Mouse (Mus musculus) neutrophil, adult 5-6 weeks (primary cell): ENCODE data around the gene Olfr746. TPM values are rescaled to one million over a fixed set of nuclear protein-coding genes. Genes with fewer than 3 reads are reported as not detected.

Experiments
- ATAC-seq: fragments of 151-379, 151-347 bp; 2 replicates; pipeline ENCODE4 v1.8.0; 2017; ENCODE audit warnings: mild to moderate bottlenecking, moderate TSS enrichment; ENCODE audit not compliant: insufficient number of reproducible peaks, poor library complexity, low FRiP score, severe bottlenecking; ENCODE audit errors: extremely low read depth
- total RNA-seq: library from RNA; stranded (forward); fragments of 200-1000 nt; gene quantifications from 2 replicates; pipeline ENCODE4 v1.2.3, GENCODE M21; 2017

Gene Olfr746
- total RNA-seq = not detected in 2 replicates

GRCm38 (mm10) chr14:50646783-50647182 lies at the start of gene Olfr746:
Olfr746 (plus strand) TSS chr14:50647083.
- ATAC-seq = no peak

GRCm38 (mm10) chr14:50614579-50614978 lies 32.3 kb upstream of the Olfr746 start, which contains the start of gene Olfr744:
Olfr744 (plus strand) TSS chr14:50614879.
- no peak for ATAC-seq

GRCm38 (mm10) chr14:50639088-50639487 lies 7.8 kb upstream of the Olfr746 start, which contains the start of gene Olfr745:
Olfr745 (plus strand) TSS chr14:50639388.
- no peak for ATAC-seq

GRCm38 (mm10) chr14:50693106-50693505 lies 46.2 kb downstream of the Olfr746 start, which contains the start of gene Olfr747:
Olfr747 (minus strand) TSS chr14:50693206.
- no peak for ATAC-seq

Other genes starting within 250 kb of the Olfr746 start
- gene Olfr738, start 239.5 kb upstream of the Olfr746 start, total RNA-seq = not detected in 2 replicates
- not detected in 2 replicates for gene Olfr739, start 228.5 kb upstream of the Olfr746 start, total RNA-seq
- gene Olfr740, start 201.5 kb upstream of the Olfr746 start, total RNA-seq = 0.23 TPM in 1 of 2 replicates, not detected in the other
- gene Olfr741, start 174.3 kb upstream of the Olfr746 start, total RNA-seq = 0.81 TPM in 1 of 2 replicates, not detected in the other
- not detected in 2 replicates for gene Olfr742, start 143.5 kb upstream of the Olfr746 start, total RNA-seq
- gene Olfr743, start 125.2 kb upstream of the Olfr746 start, total RNA-seq = not detected in 2 replicates
- 0.25 TPM in 1 of 2 replicates, not detected in the other for gene Olfr744, start 32.2 kb upstream of the Olfr746 start, total RNA-seq
- gene Olfr745, start 7.7 kb upstream of the Olfr746 start, total RNA-seq = not detected in 2 replicates
- gene Olfr747, start 46.1 kb downstream of the Olfr746 start, total RNA-seq = not detected in 2 replicates
- not detected in 2 replicates for gene Olfr748, start 60.3 kb downstream of the Olfr746 start, total RNA-seq
- gene Olfr749, start 98.0 kb downstream of the Olfr746 start, total RNA-seq = not detected in 2 replicates
- 60.6 and 73.4 TPM in 2 replicates for gene Ttc5, start 138.4 kb downstream of the Olfr746 start, total RNA-seq
- gene Ccnb1ip1, start 160.6 kb downstream of the Olfr746 start, total RNA-seq = not detected in 2 replicates
- 79.5 and 95.5 TPM in 2 replicates for gene Parp2, start 160.8 kb downstream of the Olfr746 start, total RNA-seq
- gene Tep1, start 223.5 kb downstream of the Olfr746 start, total RNA-seq = 36.1 and 41.5 TPM in 2 replicates